Mouse (Mus musculus): ENCODE measurements around the gene Zfp941. TPM values are rescaled to one million over a fixed set of nuclear protein-coding genes. Genes with fewer than 3 reads are reported as not detected.

The Zfp941 gene
- 0.95 and 1.1 TPM in 2 replicates for polyA plus RNA-seq (2015; fragmentation: Nextera tagmentation; extraction: Ambion mirVana)

- peak; percentile 72 for ATAC-seq
- 2% methylated on average over 21 of the region's 21 CpGs for WGBS
- H3K9ac ChIP-seq (ENCODE audit: low read depth, low read length), result peak within 1 kb of the TSS; percentile 53
Observed at GRCm38 (mm10) chr7:140821653-140822329, at the start of gene Zfp941. Gene Zfp941, minus strand, starts transcription at chr7:140822178.

GRCm38 (mm10) chr7:140864761-140865160 is 42.8 kb upstream of the Zfp941 start:
- 89% methylated on average over 12 of the region's 12 CpGs for WGBS
- no peaks in the 10 kb centered on the region for H3K27me3 ChIP-seq (replicated peaks; ENCODE audit: control insufficient read depth, insufficient read depth, low read length)
- no peaks in the 10 kb centered on the region for H3K4me1 ChIP-seq (ENCODE audit: control insufficient read depth, insufficient read depth, low read length)
- no peak overlapping the region for H3K4me3 ChIP-seq (ENCODE audit: low read length)
- H3K9me3 ChIP-seq (ENCODE audit: control insufficient read depth, low read length), result no peaks in the 10 kb centered on the region
- H3K27ac ChIP-seq (ENCODE audit: low read length), result no peak overlapping the region
- no peak overlapping the region for H3K9ac ChIP-seq (ENCODE audit: low read depth, low read length)
- no peak for ATAC-seq
- no peak overlapping the region for H3K4me2 ChIP-seq (ENCODE audit: low read depth, low read length)
- H3K36me3 ChIP-seq (ENCODE audit: control insufficient read depth, insufficient read depth, low read length), result peaks cover 17% of the 10 kb centered on the region

More at GRCm38 (mm10) chr7:140821653-140822329, at the start of gene Zfp941:
- Histone ChIP-seq H3K4me2 (ENCODE audit: low read depth, low read length) (peak within 1 kb of the TSS; percentile 66), H3K27me3 (replicated peaks; ENCODE audit: control insufficient read depth, insufficient read depth, low read length) (no peaks in the 10 kb centered on the region), H3K27ac (ENCODE audit: low read length) (no peak within 1 kb of the TSS), H3K4me1 (ENCODE audit: control insufficient read depth, insufficient read depth, low read length) (peaks cover 9% of the 10 kb centered on the region), H3K4me3 (ENCODE audit: low read length) (peak within 1 kb of the TSS; percentile 47), H3K9me3 (ENCODE audit: control insufficient read depth, low read length) (no peaks in the 10 kb centered on the region), H3K36me3 (ENCODE audit: control insufficient read depth, insufficient read depth, low read length) (no peaks in the 10 kb centered on the region)

GRCm38 (mm10) chr7:140860728-140861127 is 38.8 kb upstream of the Zfp941 start:
- Histone ChIP-seq H3K4me2 (ENCODE audit: low read depth, low read length) (no peak overlapping the region), H3K9ac (ENCODE audit: low read depth, low read length) (no peak overlapping the region), H3K36me3 (ENCODE audit: control insufficient read depth, insufficient read depth, low read length) (peaks cover 17% of the 10 kb centered on the region), H3K9me3 (ENCODE audit: control insufficient read depth, low read length) (no peaks in the 10 kb centered on the region), H3K4me3 (ENCODE audit: low read length) (no peak overlapping the region), H3K27me3 (replicated peaks; ENCODE audit: control insufficient read depth, insufficient read depth, low read length) (no peaks in the 10 kb centered on the region), H3K27ac (ENCODE audit: low read length) (no peak overlapping the region), H3K4me1 (ENCODE audit: control insufficient read depth, insufficient read depth, low read length) (peaks cover 13% of the 10 kb centered on the region)
- 91% methylated on average over 5 of the region's 5 CpGs for WGBS
- no peak for ATAC-seq

GRCm38 (mm10) chr7:140859997-140860396 is 38.0 kb upstream of the Zfp941 start:
- peaks cover 17% of the 10 kb centered on the region for H3K36me3 ChIP-seq (ENCODE audit: control insufficient read depth, insufficient read depth, low read length)
- 73% methylated on average over 6 of the region's 6 CpGs for WGBS
- no peak overlapping the region for H3K27ac ChIP-seq (ENCODE audit: low read length)

GRCm38 (mm10) chr7:140858746-140859145 is 36.8 kb upstream of the Zfp941 start:
- peaks cover 19% of the 10 kb centered on the region for H3K4me1 ChIP-seq (ENCODE audit: control insufficient read depth, insufficient read depth, low read length)
- no peak for ATAC-seq
- H3K4me2 ChIP-seq (ENCODE audit: low read depth, low read length), result no peak overlapping the region; the same call in 1 of the 2 replicates
- WGBS, result 97% methylated on average over 8 of the region's 8 CpGs
- H3K4me3 ChIP-seq (ENCODE audit: low read length), result no peak overlapping the region
- no peaks in the 10 kb centered on the region for H3K27me3 ChIP-seq (replicated peaks; ENCODE audit: control insufficient read depth, insufficient read depth, low read length)
- peak overlapping the region; percentile 90 for H3K9ac ChIP-seq (ENCODE audit: low read depth, low read length)
- H3K9me3 ChIP-seq (ENCODE audit: control insufficient read depth, low read length), result no peaks in the 10 kb centered on the region
- no peak overlapping the region for H3K27ac ChIP-seq (ENCODE audit: low read length)
- H3K36me3 ChIP-seq (ENCODE audit: control insufficient read depth, insufficient read depth, low read length), result peaks cover 18% of the 10 kb centered on the region

More at GRCm38 (mm10) chr7:140859997-140860396, 38.0 kb upstream of the Zfp941 start:
- Histone ChIP-seq H3K4me3 (ENCODE audit: low read length) (no peak overlapping the region), H3K4me2 (ENCODE audit: low read depth, low read length) (no peak overlapping the region), H3K9ac (ENCODE audit: low read depth, low read length) (no peak overlapping the region), H3K9me3 (ENCODE audit: control insufficient read depth, low read length) (no peaks in the 10 kb centered on the region), H3K4me1 (ENCODE audit: control insufficient read depth, insufficient read depth, low read length) (peaks cover 19% of the 10 kb centered on the region), H3K27me3 (replicated peaks; ENCODE audit: control insufficient read depth, insufficient read depth, low read length) (no peaks in the 10 kb centered on the region)
- no peak for ATAC-seq

- Histone ChIP-seq H3K36me3 (ENCODE audit: control insufficient read depth, insufficient read depth, low read length) (peaks cover 15% of the 10 kb centered on the region), H3K27ac (ENCODE audit: low read length) (peak within 1 kb of the TSS; percentile 85), H3K4me1 (ENCODE audit: control insufficient read depth, insufficient read depth, low read length) (peaks cover 19% of the 10 kb centered on the region), H3K27me3 (replicated peaks; ENCODE audit: control insufficient read depth, insufficient read depth, low read length) (no peaks in the 10 kb centered on the region), H3K4me2 (ENCODE audit: low read depth, low read length) (peak within 1 kb of the TSS; percentile 91), H3K9me3 (ENCODE audit: control insufficient read depth, low read length) (no peaks in the 10 kb centered on the region), H3K4me3 (ENCODE audit: low read length) (peak within 1 kb of the TSS; percentile 87), H3K9ac (ENCODE audit: low read depth, low read length) (peak within 1 kb of the TSS; percentile 90)
- peak; percentile 37 for ATAC-seq
- WGBS, result 29% methylated on average over 40 of the region's 40 CpGs
Observed at GRCm38 (mm10) chr7:140857550-140858505, 35.9 kb upstream of the Zfp941 start, which contains the start of gene Bet1l. Gene Bet1l, minus strand, starts transcription at chr7:140857577.

- peaks cover 11% of the 10 kb centered on the region for H3K36me3 ChIP-seq (ENCODE audit: control insufficient read depth, insufficient read depth, low read length)
- ATAC-seq, result peak; percentile 90
- WGBS, result 0% methylated on average over 50 of the region's 50 CpGs
Observed at GRCm38 (mm10) chr7:140856785-140857549, 35.0 kb upstream of the Zfp941 start, which contains the start of gene Ric8a. Gene Ric8a, plus strand, starts transcription at chr7:140856957.

GRCm38 (mm10) chr7:140855860-140856784 is 34.1 kb upstream of the Zfp941 start, which contains the start of gene Gm45785:
Gene Gm45785, minus strand, starts transcription at chr7:140856331.
- peak within 1 kb of the TSS; percentile 85 for H3K27ac ChIP-seq (ENCODE audit: low read length)
- H3K36me3 ChIP-seq (ENCODE audit: control insufficient read depth, insufficient read depth, low read length), result peaks cover 11% of the 10 kb centered on the region; the same call in 1 of the 2 replicates
- peak within 1 kb of the TSS; percentile 91 for H3K4me2 ChIP-seq (ENCODE audit: low read depth, low read length)
- 1% methylated on average over 51 of the region's 51 CpGs for WGBS
- H3K27me3 ChIP-seq (replicated peaks; ENCODE audit: control insufficient read depth, insufficient read depth, low read length), result no peaks in the 10 kb centered on the region
- H3K4me1 ChIP-seq (ENCODE audit: control insufficient read depth, insufficient read depth, low read length), result peaks cover 19% of the 10 kb centered on the region
- H3K9me3 ChIP-seq (ENCODE audit: control insufficient read depth, low read length), result no peaks in the 10 kb centered on the region
- H3K9ac ChIP-seq (ENCODE audit: low read depth, low read length), result peak within 1 kb of the TSS; percentile 90
- peak within 1 kb of the TSS; percentile 87 for H3K4me3 ChIP-seq (ENCODE audit: low read length)
- ATAC-seq, result peak; percentile 86

More at GRCm38 (mm10) chr7:140856785-140857549, 35.0 kb upstream of the Zfp941 start, which contains the start of gene Ric8a:
- peaks cover 19% of the 10 kb centered on the region for H3K4me1 ChIP-seq (ENCODE audit: control insufficient read depth, insufficient read depth, low read length)
- peak within 1 kb of the TSS; percentile 91 for H3K4me2 ChIP-seq (ENCODE audit: low read depth, low read length)
- H3K4me3 ChIP-seq (ENCODE audit: low read length), result peak within 1 kb of the TSS; percentile 87
- H3K9me3 ChIP-seq (ENCODE audit: control insufficient read depth, low read length), result no peaks in the 10 kb centered on the region
- H3K9ac ChIP-seq (ENCODE audit: low read depth, low read length), result peak within 1 kb of the TSS; percentile 90
- H3K27ac ChIP-seq (ENCODE audit: low read length), result peak within 1 kb of the TSS; percentile 85
- no peaks in the 10 kb centered on the region for H3K27me3 ChIP-seq (replicated peaks; ENCODE audit: control insufficient read depth, insufficient read depth, low read length)

Data from intestine, embryonic 16.5 days (tissue).